Mouse (Mus musculus) limb, embryonic 14.5 days (tissue): ENCODE data around the gene Pam. TPM values are rescaled to one million over a fixed set of nuclear protein-coding genes. Genes with fewer than 3 reads are reported as not detected.

Experiments
- ATAC-seq: fragments of 200-750 bp; cut with Nextera tagmentation; 2 replicates; pipeline ENCODE4 v1.8.0; 2017; ENCODE audit warnings: low read depth, moderate number of reproducible peaks, moderate TSS enrichment; ENCODE audit not compliant: low FRiP score
- DNase-seq: peaks from one replicate; pipeline ENCODE4 v3.0.0-alpha.2; 2015; ENCODE audit warnings: low spot score
- H3K27ac ChIP-seq: fragments of 300-500 bp; sonication (generic); replicated peaks from 2 replicates; pipeline ENCODE4 v1.5.1; 2014; ENCODE audit warnings: low read depth, mild to moderate bottlenecking, low read length, moderate library complexity, mixed read lengths
- H3K27me3 ChIP-seq: fragments of 300-500 bp; sonication (generic); 2 replicates; pipeline ENCODE4 v1.6.1; 2014; ENCODE audit warnings: low read length, mixed read lengths; ENCODE audit not compliant: control insufficient read depth, insufficient read depth
- H3K36me3 ChIP-seq: fragments of 300-500 bp; sonication (generic); 2 replicates; pipeline ENCODE4 v1.6.1; 2014; ENCODE audit warnings: mild to moderate bottlenecking, low read length, moderate library complexity, mixed read lengths; ENCODE audit not compliant: control insufficient read depth, insufficient read depth
- H3K4me1 ChIP-seq: fragments of 300-500 bp; sonication (generic); 2 replicates; pipeline ENCODE4 v1.6.1; 2014; ENCODE audit warnings: antibody characterized with exemption, low read length, mixed read lengths; ENCODE audit not compliant: control insufficient read depth, insufficient read depth
- H3K4me2 ChIP-seq: fragments of 300-500 bp; sonication (generic); replicated peaks from 2 replicates; pipeline ENCODE4 v1.6.1; 2014; ENCODE audit warnings: low read depth, mild to moderate bottlenecking, low read length, moderate library complexity; ENCODE audit not compliant: severe bottlenecking
- H3K4me3 ChIP-seq: fragments of 300-500 bp; sonication (generic); replicated peaks from 2 replicates; pipeline ENCODE4 v1.5.1; 2014; ENCODE audit warnings: low read length
- H3K9ac ChIP-seq: fragments of 300-500 bp; sonication (generic); 2 replicates; pipeline ENCODE4 v1.6.1; 2014; ENCODE audit warnings: mild to moderate bottlenecking, low read depth, low read length, moderate library complexity; ENCODE audit not compliant: severe bottlenecking
- H3K9me3 ChIP-seq: fragments of 300-500 bp; sonication (generic); 2 replicates; pipeline ENCODE4 v1.6.1; 2016; ENCODE audit warnings: low read length; ENCODE audit not compliant: control insufficient read depth
- POLR2A ChIP-seq: fragments of 200-500 bp; IDR thresholded peaks from 2 replicates; pipeline ENCODE4 v1.8.0; 2012; ENCODE audit warnings: inconsistent platforms, mild to moderate bottlenecking, moderate library complexity, borderline replicate concordance; ENCODE audit not compliant: insufficient read depth, insufficient read length; ENCODE audit errors: extremely low read depth
- WGBS: fragments of 180-500 bp; shearing (Covaris S2); extraction: QIAGEN DNeasy Blood & Tissue Kit; methylation state at CpG from one replicate; pipeline ENCODE4 v1.1.7; 2014; 5-methylcytosine and 5-hydroxymethylcytosine counted together
- polyA plus RNA-seq, 2 experiments: library from polyadenylated mRNA; depleted of rRNA in 1 of 2; stranded (reverse) in 1 of 2; unstranded in 1 of 2; fragments of >200 nt; fragmentation: Nextera tagmentation in 1 of 2; extraction: Ambion mirVana in 1 of 2; gene quantifications; 2 replicates each; pipeline versions ENCODE4 v1.2.1 to v1.2.3; 2012 to 2014

Pam gene
- polyA plus RNA-seq, 2 experiments, result 37.8 to 54.1 TPM

DNA sequence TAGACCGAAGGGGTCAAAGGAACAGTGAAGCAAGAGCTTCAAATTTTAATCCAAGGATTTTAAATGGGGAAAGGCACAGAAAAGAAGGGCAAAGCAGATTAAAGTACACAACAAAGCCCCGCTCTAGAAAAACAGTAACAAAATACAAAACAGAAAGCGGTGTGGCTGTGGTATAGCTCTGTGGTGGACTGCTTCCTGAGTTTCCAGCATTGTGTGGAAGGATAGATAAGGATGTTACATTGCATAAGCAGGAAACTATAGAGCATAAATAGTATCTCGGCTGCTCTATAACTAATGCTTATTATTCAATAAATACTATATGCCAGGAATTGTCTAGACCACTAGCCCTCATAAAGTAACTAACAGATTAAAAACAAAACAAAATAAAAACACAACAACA is 67.5 kb downstream of the Pam start:
- no peak for ATAC-seq
- 93% methylated on average over 4 of the region's 4 CpGs for WGBS
- H3K27me3 ChIP-seq, result no peaks in the 10 kb centered on the region
- no peak for TF ChIP-seq POLR2A
- H3K4me2 ChIP-seq, result no peak overlapping the region
- H3K9ac ChIP-seq, result no peak overlapping the region
- H3K9me3 ChIP-seq, result no peaks in the 10 kb centered on the region
- H3K27ac ChIP-seq, result no peak overlapping the region
- no peak overlapping the region for H3K4me3 ChIP-seq
- no peaks in the 10 kb centered on the region for H3K36me3 ChIP-seq
- DNase-seq, result no peak
- no peaks in the 10 kb centered on the region for H3K4me1 ChIP-seq

DNA sequence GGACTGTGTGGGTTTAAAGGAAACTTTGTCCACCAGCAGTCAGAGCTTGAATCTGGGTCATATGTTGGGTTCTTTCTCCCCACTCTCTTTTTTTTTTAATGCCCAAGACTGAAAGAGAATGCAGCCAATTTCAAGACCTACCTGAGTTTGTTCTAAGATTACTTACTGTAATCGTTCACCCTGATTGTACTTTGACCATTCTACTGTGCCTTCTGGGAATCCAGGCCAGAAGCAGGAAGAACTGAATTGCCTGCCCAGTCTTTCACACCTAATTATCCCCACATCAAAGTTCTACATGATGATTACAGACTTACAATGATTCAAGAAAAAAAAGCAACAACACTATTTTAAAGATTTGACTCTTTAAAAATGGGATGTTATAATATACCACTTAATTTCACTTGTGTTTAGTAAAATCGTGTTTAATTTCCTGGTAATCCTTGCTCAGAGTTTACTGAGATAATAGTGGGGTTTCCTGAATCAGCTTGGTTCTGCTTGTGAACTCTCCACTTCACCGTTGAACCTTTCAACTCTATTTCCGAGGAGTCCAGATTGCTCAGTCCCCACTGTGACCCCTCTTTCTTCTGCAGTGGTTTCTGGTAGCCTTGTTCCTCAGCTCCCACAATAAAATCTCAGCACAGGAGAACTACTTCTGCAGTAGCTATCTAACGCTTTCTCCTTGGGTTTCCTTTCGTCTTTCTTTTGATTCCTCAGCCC is 69.4 kb downstream of the Pam start:
- Histone ChIP-seq H3K4me2 (no peak overlapping the region), H3K4me1 (no peaks in the 10 kb centered on the region), H3K9ac (no peak overlapping the region), H3K36me3 (no peaks in the 10 kb centered on the region), H3K27me3 (no peaks in the 10 kb centered on the region), H3K9me3 (no peaks in the 10 kb centered on the region), H3K4me3 (no peak overlapping the region), H3K27ac (no peak overlapping the region)
- DNase-seq, result no peak
- no peak for TF ChIP-seq POLR2A
- ATAC-seq, result no peak
- WGBS, result 65% methylated on average over 6 of the region's 6 CpGs

DNA sequence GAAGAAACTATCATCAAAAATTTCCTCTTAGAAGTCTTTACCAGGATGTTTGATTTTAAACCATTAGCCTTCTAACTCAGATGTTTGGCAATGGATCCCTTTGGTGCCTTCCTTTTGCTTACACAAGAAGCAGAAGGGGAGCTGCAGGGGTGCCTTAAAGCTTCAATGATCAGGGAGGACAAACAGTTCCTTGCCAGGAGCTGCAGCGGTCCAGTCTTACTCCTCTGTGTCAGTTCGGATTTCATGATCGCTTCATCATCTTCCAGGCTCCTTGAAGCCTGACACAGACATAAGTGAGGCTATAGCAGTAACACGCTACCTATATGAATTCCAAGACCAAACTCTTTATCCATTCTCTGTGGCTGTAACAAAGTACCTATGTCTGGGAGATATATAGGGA is 71.6 kb downstream of the Pam start:
- 94% methylated on average over 4 of the region's 4 CpGs for WGBS

DNA sequence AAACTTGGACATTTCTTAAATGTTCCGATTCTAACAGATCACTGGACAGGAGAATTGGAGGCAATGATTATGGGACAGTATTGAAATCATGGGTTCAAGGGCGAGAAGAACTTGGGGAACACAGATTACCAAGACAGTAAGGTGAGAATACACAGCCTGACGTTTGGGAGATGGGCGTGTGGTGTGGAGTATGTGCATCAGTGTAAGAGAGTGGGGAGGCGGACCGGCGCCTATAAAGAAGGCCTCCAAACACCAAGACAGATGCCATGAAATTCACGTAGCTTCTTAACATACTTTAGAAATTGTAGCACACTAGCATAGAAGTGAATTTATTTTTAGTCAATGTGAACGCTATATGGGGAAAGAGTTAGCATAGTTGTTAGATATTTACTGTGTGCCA is 76.5 kb downstream of the Pam start:
- TF ChIP-seq POLR2A, result no peak
- WGBS, result 86% methylated on average over 9 of the region's 9 CpGs
- no peaks in the 10 kb centered on the region for H3K4me1 ChIP-seq
- no peak overlapping the region for H3K4me2 ChIP-seq
- no peaks in the 10 kb centered on the region for H3K9me3 ChIP-seq
- no peak overlapping the region for H3K27ac ChIP-seq
- no peaks in the 10 kb centered on the region for H3K36me3 ChIP-seq
- H3K27me3 ChIP-seq, result no peaks in the 10 kb centered on the region
- DNase-seq (no peak), ATAC-seq (no peak)
- no peak overlapping the region for H3K9ac ChIP-seq
- H3K4me3 ChIP-seq, result no peak overlapping the region

More for the DNA sequence above, 71.6 kb downstream of the Pam start:
- Histone ChIP-seq H3K9ac (no peak overlapping the region), H3K27ac (no peak overlapping the region), H3K9me3 (no peaks in the 10 kb centered on the region), H3K4me1 (no peaks in the 10 kb centered on the region), H3K4me2 (no peak overlapping the region), H3K4me3 (no peak overlapping the region), H3K36me3 (no peaks in the 10 kb centered on the region), H3K27me3 (no peaks in the 10 kb centered on the region)
- ATAC-seq, result no peak
- DNase-seq, result no peak
- TF ChIP-seq POLR2A, result no peak

DNA sequence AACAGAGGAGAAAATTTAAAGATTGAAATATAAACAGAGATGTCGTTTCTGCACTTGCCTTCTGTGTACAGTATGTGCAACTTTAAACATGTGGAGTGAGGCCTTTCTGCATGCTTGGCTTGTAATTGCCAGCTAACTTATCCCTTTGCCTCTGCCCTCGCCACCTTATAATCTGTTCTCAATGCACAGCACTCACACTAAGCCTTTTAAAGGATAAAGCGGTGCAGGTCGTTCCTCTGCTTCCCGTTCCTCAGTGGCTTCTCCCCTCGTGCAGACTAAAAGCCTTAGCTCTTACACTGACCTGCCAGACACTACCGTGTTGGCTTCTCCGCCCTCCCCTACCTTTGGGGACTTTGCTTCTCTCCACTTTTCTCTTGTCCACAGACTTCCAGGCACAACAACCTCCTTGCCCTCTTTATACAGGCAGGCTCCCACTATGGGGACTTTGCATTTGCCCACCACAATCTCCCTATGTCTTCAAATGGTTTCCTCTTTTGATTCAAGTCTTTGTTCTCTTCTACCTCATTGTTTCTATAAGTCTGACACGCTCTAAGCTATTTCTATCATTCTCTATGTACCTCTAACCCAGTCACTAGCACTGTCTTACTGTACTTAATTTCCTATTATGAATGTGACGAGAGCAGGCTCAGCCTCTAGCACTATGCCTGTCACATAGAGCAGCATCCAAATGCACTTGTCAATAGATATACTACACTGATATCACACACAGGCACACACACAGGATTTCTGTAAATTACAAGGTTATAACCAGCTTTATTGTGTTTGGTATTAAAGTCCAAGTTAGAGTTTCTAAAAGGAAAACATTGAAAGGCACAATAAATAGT is 79.2 kb downstream of the Pam start:
- no peak for DNase-seq
- Histone ChIP-seq H3K36me3 (no peaks in the 10 kb centered on the region), H3K4me3 (no peak overlapping the region), H3K9me3 (no peaks in the 10 kb centered on the region), H3K9ac (no peak overlapping the region), H3K4me1 (no peaks in the 10 kb centered on the region), H3K4me2 (no peak overlapping the region), H3K27ac (no peak overlapping the region), H3K27me3 (no peaks in the 10 kb centered on the region)
- WGBS, result 72% methylated on average over 10 of the region's 10 CpGs
- no peak for ATAC-seq
- no peak for TF ChIP-seq POLR2A
